In genomic region chr5:23675499-23676155, GRCm38 (mm10) we compare ENCODE assay signal across 8 mouse cellular contexts. TPM values are rescaled to one million over a fixed set of nuclear protein-coding genes. Genes with fewer than 3 reads are reported as not detected.
DNase-seq lines count a peak whose midpoint lies in the region; ATAC-seq and TF ChIP-seq lines count a peak whose summit lies in the region.

No protein-coding gene starts in this region.

- peak; percentile 88 for ATAC-seq in limb, embryonic 14.5 days (ENCODE audit: low FRiP score, low read depth)
- peak; percentile 89 for ATAC-seq in midbrain, postnatal 0 days (ENCODE audit: low FRiP score)

- 0% methylated on average over 36 of the region's 95 CpGs for whole genome bisulfite sequencing in limb, embryonic 14.5 days
- under 1% methylated on average over 35 of the region's 95 CpGs for WGBS in midbrain, postnatal 0 days

- no peaks in the 10 kb centered on the region for H3K9me3 ChIP-seq in limb, embryonic 14.5 days (ENCODE audit: control insufficient read depth, low read length)
- no peaks in the 10 kb centered on the region for H3K9me3 ChIP-seq in midbrain, postnatal 0 days (ENCODE audit: low read length)

- no peak for TF ChIP-seq CTCF in midbrain, postnatal 0 days (IDR thresholded peaks at IDR 0.05)

- peaks cover 14% of the 10 kb centered on the region for H3K4me1 ChIP-seq in limb, embryonic 14.5 days (ENCODE audit: control insufficient read depth, insufficient read depth, low read length)
- no peaks in the 10 kb centered on the region for H3K4me1 ChIP-seq in midbrain, postnatal 0 days (ENCODE audit: insufficient read depth, low read length)

- TF ChIP-seq POLR2A in limb, embryonic 14.5 days (IDR thresholded peaks at IDR 0.05; ENCODE audit: borderline replicate concordance, extremely low read depth, insufficient read depth, insufficient read length), result no peak

- H3K27me3 ChIP-seq in limb, embryonic 14.5 days (ENCODE audit: control insufficient read depth, insufficient read depth, low read length), result no peaks in the 10 kb centered on the region
- no peaks in the 10 kb centered on the region for H3K27me3 ChIP-seq in midbrain, postnatal 0 days (ENCODE audit: insufficient read depth, low read length)

- peak; percentile 43 for DNase-seq in 416B (ENCODE audit: low read depth)
- peak; percentile 31 for DNase-seq in adrenal gland, adult 8-10 months
- peak; percentile 86 for DNase-seq in embryo, embryonic 9.5 days (ENCODE audit: extremely low spot score)
- DNase-seq in heart, adult 18-20 months, result peak; percentile 54 to 59
- peak; percentile 64 for DNase-seq in kidney, adult 18-20 months
- DNase-seq in limb, embryonic 14.5 days (ENCODE audit: low spot score), result peak; percentile 66
- DNase-seq in midbrain, postnatal 0 days (ENCODE audit: low spot score), result peak; percentile 80
- DNase-seq in spleen, postnatal 4 days (ENCODE audit: low spot score in 2 of 2), result peak; percentile 24 to 69

- H3K9ac ChIP-seq in limb, embryonic 14.5 days (ENCODE audit: low read depth, low read length, severe bottlenecking), result peak overlapping the region; percentile 75
- peak overlapping the region; percentile 86 for H3K9ac ChIP-seq in midbrain, postnatal 0 days (replicated peaks; ENCODE audit: low read length, poor library complexity, severe bottlenecking)

- peak overlapping the region; percentile 85 for H3K4me2 ChIP-seq in limb, embryonic 14.5 days (replicated peaks; ENCODE audit: low read depth, low read length, severe bottlenecking)
- H3K4me2 ChIP-seq in midbrain, postnatal 0 days (ENCODE audit: low read depth, low read length, poor library complexity, severe bottlenecking), result peak overlapping the region; percentile 68

- peak overlapping the region; percentile 74 for H3K27ac ChIP-seq in limb, embryonic 14.5 days (replicated peaks; ENCODE audit: low read depth, low read length)
- H3K27ac ChIP-seq in midbrain, postnatal 0 days (ENCODE audit: low read depth, low read length), result peak overlapping the region; percentile 90

- peak overlapping the region; percentile 89 for H3K4me3 ChIP-seq in limb, embryonic 14.5 days (replicated peaks; ENCODE audit: low read length)
- peak overlapping the region; percentile 86 for H3K4me3 ChIP-seq in midbrain, postnatal 0 days (ENCODE audit: low read depth, low read length)

- H3K36me3 ChIP-seq in limb, embryonic 14.5 days (ENCODE audit: control insufficient read depth, insufficient read depth, low read length), result no peaks in the 10 kb centered on the region
- H3K36me3 ChIP-seq in midbrain, postnatal 0 days (ENCODE audit: insufficient read depth, low read length), result no peaks in the 10 kb centered on the region

RNA-seq across cellular contexts. Expression of gene Srpk2, which starts 8.8 kb away (rescaled TPM):
- total RNA-seq in adrenal gland, adult 8-10 months (2022), result 10 to 100 TPM; 59.9 to 75.7 (median 66.8) TPM
- 10 to 100 TPM; 37.8 to 44.2 TPM for total RNA-seq in heart, adult 18-20 months (2021)
- 39.9 and 44.1 TPM in 2 replicates for polyA plus RNA-seq in limb, embryonic 14.5 days (2012; rRNA removed)
- polyA plus RNA-seq in limb, embryonic 14.5 days (2014; fragmentation: Nextera tagmentation; extraction: Ambion mirVana), result 60.8 and 70.8 TPM in 2 replicates
- 69.3 and 85.3 TPM in 2 replicates for total RNA-seq in midbrain, postnatal 0 days (2014; rRNA removed)
- 144 and 151 TPM in 2 replicates for polyA plus RNA-seq in midbrain, postnatal 0 days (2015; fragmentation: Nextera tagmentation; extraction: Ambion mirVana)

Comparison
In these comparisons a context has a peak if more than half of its experiments do, and no peak if none do; other contexts are left out.
1. Peak in every context shown above with its lines: DNase-seq, ATAC-seq, H3K4me3 ChIP-seq and H3K27ac ChIP-seq.
2. DNase-seq: peak in every context shown above with its lines; median percentile 86 in embryo, embryonic 9.5 days; 80 in midbrain, postnatal 0 days; 66 in limb, embryonic 14.5 days; 64 in kidney, adult 18-20 months; 56 in heart, adult 18-20 months; 46 in spleen, postnatal 4 days; 43 in 416B; 31 in adrenal gland, adult 8-10 months.